Mouse (Mus musculus) T-helper 1 cell (primary cell): ENCODE measurements around the gene Zcchc2.

ENCODE experiments used
- in situ Hi-C: fragments of 300-600 bp; cut with MboI, MseI; formaldehyde crosslinking; loops from one replicate; pipeline ENCODE4 v1.15.1; 2025; ENCODE audit warnings: high pct_unique_total_duplicates

The Zcchc2 gene

DNA sequence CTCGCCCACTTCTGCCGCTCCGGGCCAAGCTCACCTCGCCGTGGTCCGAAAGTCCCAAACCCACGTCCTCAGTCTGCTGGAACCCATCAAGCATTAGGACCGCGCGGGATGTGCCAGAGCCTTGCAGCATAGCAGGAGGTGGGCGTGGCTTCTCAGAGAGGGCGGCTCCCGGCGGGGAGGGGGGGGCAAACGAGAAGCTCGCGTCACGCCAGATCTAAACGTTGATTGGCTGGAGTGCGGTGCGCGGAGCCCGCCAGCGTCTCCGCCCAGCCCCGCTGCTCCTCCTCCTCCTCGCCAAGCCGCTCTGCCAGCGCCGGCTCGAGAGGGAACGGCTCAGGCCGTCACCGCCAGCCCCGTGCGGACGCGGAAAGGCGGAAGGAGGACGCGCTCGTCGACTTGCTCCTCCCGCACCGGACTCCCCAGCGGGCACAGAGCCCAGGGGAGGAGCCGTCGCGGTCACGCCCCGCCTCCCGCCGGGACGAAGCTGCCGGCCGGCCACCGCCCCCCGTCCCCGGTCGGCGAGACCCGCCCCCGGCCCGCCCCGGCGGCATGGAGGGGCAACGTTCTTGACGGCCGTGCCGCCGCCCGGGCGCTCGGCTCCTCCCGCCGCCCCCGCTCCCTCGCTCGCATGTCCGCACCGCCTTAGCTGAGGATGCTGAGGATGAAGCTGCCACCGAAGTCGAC lies at the start of gene Zcchc2:
Gene Zcchc2 (plus strand): TSS at position 269 of the 684 bp plus-strand sequence.
- in situ Hi-C loops: no loop called here

DNA sequence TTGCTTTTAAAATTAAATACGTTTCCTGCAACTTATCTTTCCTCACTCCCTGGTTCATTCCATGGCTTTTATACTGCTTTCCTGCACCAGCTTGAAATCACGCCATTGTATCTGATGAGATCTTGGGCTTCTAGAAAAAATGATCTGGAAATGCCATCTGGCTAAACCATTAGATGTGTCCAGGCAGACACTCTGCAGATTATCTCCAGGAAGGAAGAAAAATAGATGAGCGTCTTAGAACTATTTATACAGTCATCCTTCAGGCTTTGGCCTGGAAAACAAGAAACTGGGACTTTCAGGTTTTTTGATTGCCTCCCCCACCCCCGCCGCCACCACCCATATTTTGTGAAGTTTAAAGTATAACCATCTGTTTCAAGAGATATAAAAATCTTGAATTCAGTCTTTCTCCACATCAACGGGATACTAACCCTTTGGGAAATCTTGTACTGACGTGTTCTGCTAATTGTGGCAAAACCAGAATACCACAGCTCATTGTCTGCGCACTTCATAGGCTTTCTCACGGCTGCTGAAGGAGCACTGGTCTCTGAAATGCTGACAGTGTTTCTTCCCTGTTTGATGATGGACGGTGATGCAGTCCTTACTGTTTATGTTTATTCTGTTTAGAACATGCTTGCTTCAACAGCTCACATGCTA lies 45.2 kb upstream of the Zcchc2 start:
- in situ Hi-C loops: no loop called here

DNA sequence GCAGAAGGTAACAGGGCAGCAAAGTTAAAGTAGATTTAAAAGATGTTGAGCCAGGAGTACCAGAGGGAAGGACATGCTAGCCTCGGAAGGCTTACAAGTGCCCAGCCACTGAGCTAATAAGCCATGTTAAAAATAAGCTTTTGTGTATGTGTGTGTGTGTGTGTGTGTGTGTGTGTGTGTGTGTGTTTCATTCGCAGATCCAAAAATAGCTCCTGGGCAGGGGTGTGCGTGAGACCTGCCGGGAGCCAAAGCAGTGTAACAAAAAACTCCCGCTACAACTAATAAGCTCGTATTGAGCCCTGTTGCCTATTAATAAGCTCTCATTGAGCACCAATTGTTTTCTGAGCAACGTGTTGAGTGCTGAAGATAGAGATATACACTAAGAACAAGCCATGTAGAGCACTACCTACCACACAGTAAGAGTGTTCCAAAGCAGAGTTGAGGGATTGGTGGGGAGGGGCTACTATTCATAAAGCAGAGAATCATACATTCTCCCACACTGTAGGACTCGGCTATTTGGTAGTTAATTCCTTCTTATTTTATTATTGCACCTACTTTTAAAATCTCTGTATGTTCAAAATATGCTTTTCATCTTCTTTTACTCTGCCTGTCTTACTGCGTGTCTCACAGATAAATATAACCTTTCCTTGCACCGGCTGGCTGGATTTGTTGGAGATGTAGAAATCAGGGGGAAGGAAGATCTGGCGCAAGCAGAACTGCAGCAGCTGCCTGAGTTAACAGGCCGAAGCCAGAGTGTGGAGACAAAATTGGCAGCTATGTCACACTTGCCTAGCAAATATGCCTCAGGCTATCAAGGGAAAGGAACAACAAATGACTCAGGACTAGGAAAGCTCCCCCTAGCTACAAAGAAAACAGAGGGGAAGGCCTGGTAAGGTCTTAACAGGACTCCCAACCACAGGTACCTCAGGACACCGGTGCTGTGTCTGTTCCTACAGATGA lies 43.3 kb upstream of the Zcchc2 start:
- in situ Hi-C loops: no loop called here

DNA sequence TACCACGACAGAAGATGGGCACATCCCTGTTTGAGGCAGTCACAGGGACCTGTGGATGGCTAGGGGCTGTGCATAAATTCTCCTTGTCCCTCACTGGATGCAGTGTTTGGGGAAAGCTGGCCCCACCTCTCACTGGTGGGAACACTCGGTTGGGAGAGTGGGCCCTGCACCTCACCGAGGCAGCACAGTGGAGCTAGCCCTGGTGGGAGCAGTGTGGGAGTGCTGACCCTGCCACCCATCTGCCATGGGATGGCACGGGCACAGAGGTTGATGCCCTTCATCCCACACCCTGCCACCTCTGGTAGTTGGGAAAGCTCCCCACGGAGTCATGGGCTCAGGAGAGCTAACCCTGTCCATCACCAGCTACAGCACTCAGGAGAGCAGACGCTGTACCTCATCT lies 41.9 kb upstream of the Zcchc2 start:
- in situ Hi-C loops: no loop called here

DNA sequence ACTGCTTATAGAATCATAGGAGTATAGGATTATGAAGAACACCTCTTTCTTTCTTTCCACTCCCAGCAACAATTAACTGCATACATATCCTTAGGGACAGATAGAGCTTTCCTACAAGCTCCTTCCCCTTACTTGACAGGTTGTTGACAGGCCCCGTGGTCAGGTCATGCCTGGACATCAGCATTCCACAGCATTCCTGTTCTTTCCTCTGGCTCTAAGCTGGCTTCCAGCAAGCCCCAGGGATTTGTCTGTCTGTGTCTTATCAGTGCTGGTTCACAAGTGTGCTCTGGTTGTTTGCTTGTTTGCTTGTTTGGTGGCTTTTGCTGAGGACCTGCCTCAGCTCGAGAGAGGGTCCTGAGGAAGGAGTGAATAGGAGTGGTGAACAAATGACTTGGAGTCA lies 36.6 kb upstream of the Zcchc2 start:
- in situ Hi-C loops: no loop called here

DNA sequence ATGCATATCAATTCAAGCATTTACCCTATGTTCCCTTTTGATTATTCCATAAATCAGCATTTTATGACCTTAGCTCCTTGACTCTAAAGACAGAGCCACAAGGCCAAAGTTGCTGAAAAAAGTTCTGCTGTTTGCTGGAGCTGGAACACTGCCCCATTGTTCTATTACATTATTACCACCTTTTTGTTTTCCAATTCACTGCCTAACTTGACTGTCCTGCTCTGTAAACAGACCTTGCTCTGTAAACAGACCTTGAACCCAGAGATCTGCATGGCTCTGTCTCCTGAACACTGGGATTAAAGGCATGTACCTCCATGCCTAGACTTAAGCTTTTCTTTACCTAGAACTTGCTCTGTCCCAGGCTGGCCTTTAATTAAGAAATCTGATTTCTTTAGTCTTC lies 36.2 kb upstream of the Zcchc2 start:
- in situ Hi-C loops: no loop called here

DNA sequence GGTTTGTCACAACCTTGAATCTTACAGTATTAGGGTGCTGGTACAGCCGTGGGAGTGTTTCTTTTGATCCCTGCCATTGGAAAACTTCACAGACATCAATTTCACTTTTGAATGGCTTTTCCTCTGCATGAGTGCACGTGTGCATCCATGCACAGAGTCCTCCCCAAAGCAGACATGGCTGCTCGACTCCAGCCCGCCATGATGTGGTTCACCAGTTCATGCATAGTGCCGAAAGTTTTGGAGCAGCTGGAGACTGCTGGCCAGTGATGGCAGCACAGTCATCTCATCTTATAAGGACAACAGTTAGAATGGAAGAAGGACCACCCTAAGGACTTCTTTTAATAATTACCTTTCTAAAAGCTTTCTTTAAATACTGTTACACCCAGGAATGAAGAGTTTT lies 34.1 kb upstream of the Zcchc2 start:
- in situ Hi-C loops: no loop called here

DNA sequence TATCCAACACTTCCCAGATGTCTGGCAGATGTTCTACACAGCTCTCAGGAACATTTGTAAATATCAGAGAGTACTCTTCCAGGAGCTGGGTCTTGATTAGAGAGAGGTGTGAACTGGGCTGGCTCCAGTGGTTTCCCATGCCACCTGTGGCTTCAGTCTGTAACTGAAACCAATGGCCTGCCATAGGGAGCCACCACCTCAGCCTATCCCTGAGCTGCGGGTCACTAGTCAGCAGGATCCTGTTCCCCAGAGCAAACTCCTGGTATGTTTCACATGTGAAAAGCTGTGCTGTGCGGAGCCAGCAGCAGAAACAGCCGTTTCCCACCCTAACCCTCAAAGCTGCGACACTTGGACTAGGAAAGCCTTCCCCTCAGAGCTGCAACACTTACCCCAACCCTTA lies 28.7 kb upstream of the Zcchc2 start:
- in situ Hi-C loops: no loop called here

DNA sequence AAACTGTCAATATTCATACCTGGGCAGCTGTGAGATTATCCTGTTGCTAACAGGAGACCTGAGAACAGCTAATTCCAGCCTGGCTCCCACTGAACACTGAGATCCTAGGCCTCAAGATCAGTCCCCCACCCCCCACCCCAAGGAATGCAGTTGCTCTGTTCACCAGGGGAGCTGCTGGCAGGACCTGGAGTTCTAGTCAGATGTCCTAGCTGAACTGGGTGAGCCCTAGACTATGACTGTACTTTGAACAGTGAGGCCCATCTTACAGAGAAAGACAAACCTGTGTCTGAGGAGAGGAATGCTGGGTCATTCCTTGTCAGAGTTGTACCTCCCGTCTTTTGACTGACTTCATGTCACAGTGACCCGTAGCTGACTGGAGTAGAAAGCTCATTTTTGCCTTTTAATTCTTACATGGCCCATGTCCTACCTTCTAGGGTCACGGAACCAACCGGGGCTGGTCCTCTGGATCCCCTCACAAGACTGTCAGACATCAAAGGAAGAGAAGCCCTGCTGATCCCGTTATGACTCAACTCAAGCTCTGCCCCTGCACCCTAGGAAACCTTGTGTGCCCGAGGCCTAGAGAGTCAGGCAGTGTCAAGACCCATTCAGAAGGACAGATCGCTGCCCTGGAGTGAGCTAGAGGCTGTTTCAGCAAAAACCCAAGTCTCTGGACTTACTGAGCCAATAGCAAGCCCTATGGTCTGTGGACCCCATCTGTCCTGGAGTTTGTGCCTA lies 28.0 kb upstream of the Zcchc2 start:
- in situ Hi-C loops: no loop called here

DNA sequence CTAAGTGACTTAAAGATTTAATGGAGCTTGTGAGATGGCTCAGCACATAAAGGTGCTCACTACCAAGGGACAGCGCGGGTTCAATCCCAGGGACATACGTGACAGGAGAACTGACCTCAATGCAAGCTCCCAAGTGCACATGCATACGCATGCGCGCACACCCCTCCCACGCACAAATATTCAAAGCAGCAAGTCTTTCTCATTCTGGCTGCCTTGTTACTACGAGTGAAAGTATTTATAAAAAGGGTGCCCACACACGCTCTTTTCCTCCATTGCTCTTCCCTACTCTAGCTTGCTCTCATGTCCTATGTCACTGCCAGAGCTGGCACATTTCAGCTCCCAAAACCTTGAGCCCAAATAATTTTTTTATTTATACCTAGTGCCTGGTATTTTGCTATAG lies 27.4 kb upstream of the Zcchc2 start:
- in situ Hi-C loops: no loop called here

DNA sequence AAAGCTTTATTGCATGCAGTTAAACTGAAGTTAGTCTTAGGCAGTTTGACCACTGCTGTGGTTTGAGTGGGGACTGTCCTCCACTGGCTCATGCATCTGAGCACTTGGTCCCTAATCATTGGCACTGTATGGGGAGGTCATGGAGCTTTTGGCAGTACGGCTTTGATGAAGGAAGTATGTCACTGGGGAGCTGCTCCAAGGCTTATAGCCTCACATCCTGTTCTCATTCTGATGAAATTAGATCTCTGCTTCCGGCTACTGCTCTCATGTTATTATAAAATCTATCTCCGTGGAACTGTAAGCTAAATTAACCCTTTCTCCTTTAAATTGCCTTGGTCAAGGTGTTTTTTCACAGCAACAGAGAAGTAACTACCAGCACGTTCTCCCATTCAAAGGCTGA lies 25.7 kb upstream of the Zcchc2 start:
- in situ Hi-C loops: no loop called here

DNA sequence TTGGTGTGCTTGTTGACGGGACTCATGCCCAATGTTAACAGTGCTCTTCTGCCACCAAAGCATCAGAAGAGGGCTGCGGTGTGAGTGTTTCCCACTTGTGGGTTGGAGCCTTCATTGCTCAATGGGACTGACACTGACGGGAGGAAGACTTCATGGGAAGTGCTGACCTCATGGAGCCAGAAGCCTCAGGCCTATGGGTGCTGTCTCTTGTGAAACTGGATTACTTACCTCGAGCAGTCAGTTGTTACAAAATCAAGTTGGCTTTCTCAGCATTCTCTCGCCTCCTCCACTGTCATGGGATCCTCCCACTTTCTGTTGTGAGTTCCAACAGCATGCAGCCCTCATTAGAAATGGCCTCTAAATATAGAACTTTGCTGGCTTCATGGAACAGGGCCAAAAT lies 25.0 kb upstream of the Zcchc2 start:
- in situ Hi-C loops: loop anchor here (5.0 kb wide), 1 partner anchor 402 kb away; no protein-coding TSS in a partner anchor

DNA sequence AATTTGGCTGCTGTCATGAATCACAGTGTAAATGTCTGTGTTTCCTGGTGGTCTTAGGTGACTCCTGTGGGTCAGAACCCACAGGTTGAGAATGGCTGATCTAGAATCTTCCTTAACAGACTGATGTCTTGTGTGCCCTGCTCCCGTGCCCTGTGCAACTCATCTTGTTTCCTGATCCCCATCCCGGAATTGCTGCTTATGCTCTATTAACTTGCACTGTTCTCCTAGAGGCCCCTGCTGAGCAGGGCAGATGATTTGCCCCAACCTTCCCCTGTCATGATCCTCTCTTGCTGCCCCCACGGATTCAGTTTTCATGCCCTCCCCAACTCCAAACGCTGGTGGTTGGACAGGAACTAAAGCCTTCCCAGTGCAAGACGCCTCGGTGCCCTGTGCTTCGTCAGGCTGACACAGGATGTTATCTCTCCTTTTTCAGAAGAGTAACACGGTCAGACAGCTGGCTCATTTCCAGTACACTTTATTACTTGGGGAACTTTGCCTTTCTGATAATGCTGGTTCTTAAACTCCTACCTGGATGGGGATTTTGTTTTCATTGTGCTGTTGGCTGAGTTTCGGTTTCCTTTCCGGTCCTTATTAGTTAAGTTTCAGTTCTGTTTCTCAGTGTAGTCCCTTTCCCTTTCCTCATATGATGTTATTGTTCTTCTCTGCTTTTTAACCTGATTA lies 18.6 kb upstream of the Zcchc2 start:
- in situ Hi-C loops: no loop called here

DNA sequence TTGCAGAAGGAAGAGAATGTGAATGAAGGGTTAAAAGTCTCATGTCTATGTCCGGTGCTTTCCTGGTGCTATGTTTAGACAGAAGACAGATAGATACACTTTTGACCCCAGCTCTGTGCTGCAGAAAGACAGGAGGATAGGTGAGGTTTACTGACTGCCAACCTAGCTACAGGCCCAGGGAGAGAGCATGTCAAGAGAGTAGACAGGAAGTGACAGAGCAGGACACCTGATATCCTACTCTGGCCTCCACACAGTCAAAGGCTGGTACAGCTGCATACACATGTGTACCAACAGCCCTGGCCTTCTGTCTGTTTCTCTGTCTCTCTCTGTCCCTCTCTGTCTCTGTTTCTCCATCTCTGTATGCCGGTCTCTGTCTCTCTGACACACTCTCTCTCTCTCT lies 16.2 kb upstream of the Zcchc2 start:
- in situ Hi-C loops: no loop called here

DNA sequence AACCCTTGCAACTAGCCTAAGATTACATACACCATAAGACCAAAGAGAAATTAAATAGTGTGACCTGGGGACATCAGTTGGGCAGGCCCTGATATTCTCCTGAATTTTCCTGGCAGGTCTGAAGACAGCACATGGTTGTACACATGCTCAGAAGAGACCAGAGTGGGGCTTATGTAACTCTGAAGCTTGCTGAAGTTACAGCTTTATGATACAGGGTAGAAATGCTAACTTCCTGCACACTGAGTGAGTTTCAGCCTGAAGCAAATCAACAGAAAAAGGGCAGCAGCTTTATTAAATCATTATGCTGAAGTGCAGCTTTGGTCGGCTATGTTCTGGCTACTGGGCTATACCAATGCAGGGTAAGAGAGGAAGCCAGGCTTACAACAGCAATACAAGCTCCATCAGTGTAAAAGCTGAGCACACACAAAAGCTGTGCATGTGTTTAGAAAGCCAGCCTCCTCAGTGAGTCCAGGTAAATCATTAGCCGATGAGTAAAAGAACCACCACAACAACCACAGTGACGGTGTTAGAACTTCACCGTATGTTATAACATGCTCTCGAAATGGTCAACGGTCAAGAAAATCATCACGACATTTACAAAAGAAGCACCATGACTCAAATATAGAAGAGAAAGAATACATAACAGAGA lies 12.6 kb upstream of the Zcchc2 start:
- in situ Hi-C loops: no loop called here

DNA sequence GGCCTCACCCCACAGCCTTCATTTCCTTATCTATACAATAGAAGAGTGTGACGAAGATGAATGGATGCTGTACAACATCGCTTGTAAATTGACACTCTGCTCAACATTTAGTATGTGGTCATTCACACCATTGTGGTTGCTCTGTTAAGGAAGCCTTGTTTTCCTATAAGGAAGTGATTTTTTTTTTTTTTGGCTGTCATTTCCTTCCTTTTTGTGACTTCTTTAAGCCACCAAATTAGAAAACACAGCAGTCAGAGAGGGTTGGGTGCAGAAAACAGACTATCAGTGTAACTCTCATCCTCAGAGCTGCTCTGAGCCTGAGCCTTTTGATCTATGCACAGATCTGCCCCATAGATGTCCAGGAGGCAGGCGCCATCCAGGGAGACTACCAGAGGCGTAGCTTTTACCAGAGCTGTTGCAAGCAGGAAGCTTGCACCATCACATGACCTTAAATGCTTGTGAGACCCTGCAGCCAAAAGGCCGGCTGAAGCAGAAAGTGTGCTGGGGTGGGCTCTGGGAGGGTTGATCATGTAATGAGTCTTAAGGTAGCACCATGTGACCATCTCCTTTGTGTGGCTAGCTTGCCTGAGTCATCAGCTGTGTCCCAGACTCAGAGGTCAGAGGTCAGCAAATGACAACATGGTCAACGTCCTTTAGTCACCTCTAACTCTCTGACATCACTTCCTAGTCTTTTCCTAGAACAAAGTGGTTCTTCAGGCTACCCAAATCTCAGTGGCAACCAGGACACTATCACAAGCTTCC lies 9.2 kb upstream of the Zcchc2 start:
- in situ Hi-C loops: no loop called here

DNA sequence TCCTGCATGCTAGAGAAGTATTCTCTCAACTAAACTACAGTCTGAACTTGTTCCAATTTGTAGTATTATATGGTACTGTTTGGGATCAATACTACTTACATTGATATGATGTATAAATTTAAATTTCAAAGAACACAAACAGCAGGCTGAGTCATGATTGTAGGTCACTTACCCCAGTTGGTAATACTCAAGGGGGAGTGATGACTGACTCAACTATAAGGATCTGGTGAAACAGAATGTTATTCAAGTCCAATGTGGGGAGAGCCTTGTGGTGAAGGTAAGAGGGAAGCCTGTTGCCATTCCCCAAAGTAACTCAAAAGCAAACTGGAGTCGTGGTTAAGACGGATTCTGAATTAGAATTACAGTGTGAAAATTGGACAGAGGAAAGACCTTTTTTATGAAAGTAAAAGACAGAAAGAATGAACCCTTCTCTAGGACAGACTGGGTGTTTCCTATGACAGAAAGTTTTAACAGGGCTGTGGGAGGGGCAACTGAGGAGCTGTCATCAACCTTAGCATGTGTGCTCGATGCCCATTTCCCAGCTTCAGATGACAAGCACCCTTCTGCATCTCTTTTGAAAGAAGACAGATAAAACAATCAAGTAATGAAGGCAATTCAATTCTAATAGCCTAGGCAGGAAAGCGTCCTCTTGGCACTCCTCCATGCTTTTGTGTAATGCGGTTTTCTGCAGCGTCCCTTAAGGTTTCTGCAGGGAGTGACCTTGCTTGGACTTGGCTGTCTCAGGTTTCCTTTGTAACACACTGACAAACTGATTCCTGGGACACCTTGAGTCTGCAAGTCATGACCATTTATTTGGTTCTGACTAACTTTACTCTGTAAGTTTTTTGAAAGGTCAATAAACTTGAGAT lies 7.5 kb upstream of the Zcchc2 start:
- in situ Hi-C loops: no loop called here

DNA sequence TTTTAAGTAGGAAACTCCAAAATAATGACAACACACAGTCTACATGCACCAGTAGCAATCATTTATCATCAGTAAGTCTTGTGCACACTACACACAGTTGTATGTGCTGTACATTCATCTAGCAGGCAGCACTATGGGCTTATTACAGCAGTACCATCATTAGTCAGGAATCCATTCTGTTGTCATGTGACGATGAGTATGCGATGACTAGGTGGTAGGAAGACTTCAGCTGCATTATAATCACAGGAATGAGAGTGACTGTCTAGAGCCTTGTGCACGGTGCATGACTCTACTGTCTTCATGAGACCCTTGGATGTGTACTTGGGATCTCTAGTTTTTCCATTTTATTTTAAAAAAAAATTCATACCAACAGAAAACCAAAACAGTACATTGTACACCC lies 6.0 kb upstream of the Zcchc2 start:
- in situ Hi-C loops: no loop called here

DNA sequence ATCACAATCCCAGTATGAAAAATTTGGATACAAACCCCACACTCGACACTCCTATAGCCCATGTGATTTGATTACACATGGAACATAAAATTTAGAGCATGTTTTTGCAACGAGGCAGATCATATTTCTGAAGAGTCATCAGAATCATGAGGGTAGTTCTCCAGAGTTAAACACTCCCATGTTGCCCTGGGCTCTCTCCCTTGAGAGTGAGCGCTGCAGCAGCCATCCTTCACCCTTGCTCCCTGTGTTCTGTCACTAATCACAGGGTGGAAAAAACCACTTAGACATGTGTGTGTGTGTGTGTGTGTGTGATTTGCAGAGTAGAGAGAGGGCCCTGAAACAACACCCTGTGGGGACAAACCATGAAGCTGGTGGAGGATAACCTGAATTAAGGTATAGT lies 2.0 kb upstream of the Zcchc2 start:
- in situ Hi-C loops: no loop called here
